Mouse (Mus musculus): ENCODE measurements at regions not wholly inside any gene's neighbourhood (a gene's known extent, or its start where the extent isn't known, plus 50 kb on each side); places are given as distances from the start of the nearest gene placed in this dataset.
A peak's percentile ranks its signal among the peaks of the same experiment; 100 is the strongest.

- no peaks in the 10 kb centered on the region for H3K4me1 ChIP-seq (ENCODE audit: control insufficient read depth in 1 of 2, insufficient read depth in 2 of 2, low read length in 2 of 2)
- no peak overlapping the region for H3K27ac ChIP-seq (ENCODE audit: control insufficient read depth, low read depth, low read length)
- peak; percentile 1 for DNase-seq (ENCODE audit: low read depth, low spot score)
- H3K36me3 ChIP-seq (ENCODE audit: control insufficient read depth in 1 of 2, insufficient read depth in 2 of 2, low read length in 2 of 2) = no peaks in the 10 kb centered on the region
- TF ChIP-seq ETS1 (IDR thresholded peaks at IDR 0.05; ENCODE audit: low read depth, low read length) (no peak), ZNF384 (IDR thresholded peaks at IDR 0.05; ENCODE audit: low read depth, low read length) (0 out of 2 replicates have a peak, but pooled peaks have one; percentile 6)
- H3K9ac ChIP-seq (ENCODE audit: control insufficient read depth, low read depth, low read length, poor library complexity, severe bottlenecking) = no peak overlapping the region
- no peaks in the 10 kb centered on the region for H3K79me2 ChIP-seq (ENCODE audit: control insufficient read depth, insufficient read depth, low read length, poor library complexity)
- no peaks in the 10 kb centered on the region for H3K9me3 ChIP-seq (replicated peaks; ENCODE audit: insufficient read depth, low read length)
- H3K4me3 ChIP-seq (ENCODE audit: control insufficient read depth in 1 of 2, insufficient read depth in 1 of 2, low read depth in 2 of 2, low read length in 2 of 2) = no peak overlapping the region
- no peaks in the 10 kb centered on the region for H3K27me3 ChIP-seq (ENCODE audit: control insufficient read depth in 1 of 2, insufficient read depth in 2 of 2, low read length in 2 of 2)
Observed at GRCm38 (mm10) chr3:13336152-13336551, 1144.3 kb upstream of the Slc7a12 start.

- Histone ChIP-seq H3K9ac (ENCODE audit: control insufficient read depth, low read depth, low read length, poor library complexity, severe bottlenecking) (no peak overlapping the region), H3K27me3 (ENCODE audit: control insufficient read depth in 1 of 2, insufficient read depth in 2 of 2, low read length in 2 of 2) (no peaks in the 10 kb centered on the region), H3K79me2 (ENCODE audit: control insufficient read depth, insufficient read depth, low read length, poor library complexity) (no peaks in the 10 kb centered on the region), H3K4me1 (ENCODE audit: control insufficient read depth in 1 of 2, insufficient read depth in 2 of 2, low read length in 2 of 2) (no peaks in the 10 kb centered on the region), H3K9me3 (replicated peaks; ENCODE audit: insufficient read depth, low read length) (no peaks in the 10 kb centered on the region), H3K4me3 (ENCODE audit: control insufficient read depth in 1 of 2, insufficient read depth in 1 of 2, low read depth in 2 of 2, low read length in 2 of 2) (no peak overlapping the region), H3K36me3 (ENCODE audit: control insufficient read depth in 1 of 2, insufficient read depth in 2 of 2, low read length in 2 of 2) (no peaks in the 10 kb centered on the region), H3K27ac (ENCODE audit: control insufficient read depth, low read depth, low read length) (no peak overlapping the region)
- TF ChIP-seq CHD2 (IDR thresholded peaks at IDR 0.05; ENCODE audit: low read length) (no peak), TCF12 (IDR thresholded peaks at IDR 0.05; ENCODE audit: low read depth, low read length) (no peak), USF2 (IDR thresholded peaks at IDR 0.05; ENCODE audit: borderline replicate concordance in 1 of 2, insufficient read depth in 1 of 2, low read depth in 1 of 2, low read length in 2 of 2) (no peak), MXI1 (IDR thresholded peaks at IDR 0.05; ENCODE audit: low read depth, low read length) (no peak), HCFC1 (IDR thresholded peaks at IDR 0.05; ENCODE audit: low read depth, low read length) (no peak), MYB (IDR thresholded peaks at IDR 0.05; ENCODE audit: low read depth, low read length) (no peak), RAD21 (IDR thresholded peaks at IDR 0.05; ENCODE audit: low read depth, low read length) (no peak), UBTF (IDR thresholded peaks at IDR 0.05; ENCODE audit: borderline replicate concordance, insufficient read depth, low read depth, low read length) (no peak), GABPA (IDR thresholded peaks at IDR 0.05; ENCODE audit: low read depth, low read length) (no peak), NELFE (IDR thresholded peaks at IDR 0.05; ENCODE audit: low read depth, low read length) (no peak), BHLHE40 (IDR thresholded peaks at IDR 0.05; ENCODE audit: borderline replicate concordance, low read depth, low read length) (no peak), ZMIZ1 (IDR thresholded peaks at IDR 0.05; ENCODE audit: low read depth, low read length) (no peak)
- DNase-seq (ENCODE audit: low read depth, low spot score) = no peak
Observed at GRCm38 (mm10) chr3:13386148-13386547, 1094.3 kb upstream of the Slc7a12 start.
